Mouse (Mus musculus) neural tube, embryonic 13.5 days (tissue): ENCODE data around the gene Alyref2. TPM values are rescaled to one million over a fixed set of nuclear protein-coding genes. Genes with fewer than 3 reads are reported as not detected.

Experiments
- ATAC-seq: fragments of 200-750 bp; cut with Nextera tagmentation; 2 replicates; pipeline ENCODE4 v1.8.0; 2017; ENCODE audit warnings: low read depth, mild to moderate bottlenecking, moderate TSS enrichment, moderate library complexity
- H3K27ac ChIP-seq: fragments of 300-500 bp; sonication (generic); replicated peaks from 2 replicates; pipeline ENCODE4 v1.5.1; 2015; ENCODE audit warnings: moderate library complexity, mild to moderate bottlenecking, inconsistent platforms
- H3K27me3 ChIP-seq: fragments of 300-500 bp; sonication (generic); 2 replicates; pipeline ENCODE4 v1.6.1; 2015; ENCODE audit warnings: mild to moderate bottlenecking, inconsistent platforms
- H3K36me3 ChIP-seq: fragments of 300-500 bp; sonication (generic); 2 replicates; pipeline ENCODE4 v1.6.1; 2015; ENCODE audit warnings: mild to moderate bottlenecking, inconsistent platforms
- H3K4me1 ChIP-seq: fragments of 300-500 bp; sonication (generic); replicated peaks from 2 replicates; pipeline ENCODE4 v1.6.1; 2015; ENCODE audit warnings: inconsistent platforms
- H3K4me2 ChIP-seq: fragments of 300-500 bp; sonication (generic); 2 replicates; pipeline ENCODE4 v1.6.1; 2015; ENCODE audit warnings: inconsistent platforms, mild to moderate bottlenecking, moderate library complexity
- H3K4me3 ChIP-seq: fragments of 300-500 bp; sonication (generic); 2 replicates; pipeline ENCODE4 v1.5.1; 2015; ENCODE audit warnings: mild to moderate bottlenecking, inconsistent platforms
- H3K9ac ChIP-seq: fragments of 300-500 bp; sonication (generic); 2 replicates; pipeline ENCODE4 v1.6.1; 2015; ENCODE audit warnings: moderate library complexity, mild to moderate bottlenecking, inconsistent platforms
- H3K9me3 ChIP-seq: fragments of 300-500 bp; sonication (generic); 2 replicates; pipeline ENCODE4 v1.6.1; 2016; ENCODE audit warnings: inconsistent platforms
- WGBS: fragments of 180-500 bp; shearing (Covaris S2); methylation state at CpG from one replicate; pipeline ENCODE4 v1.1.7; 2015; 5-methylcytosine and 5-hydroxymethylcytosine counted together
- polyA plus RNA-seq: library from polyadenylated mRNA; unstranded; fragments of >200 nt; fragmentation: Nextera tagmentation; extraction: Ambion mirVana; gene quantifications from 2 replicates; pipeline ENCODE4 v1.2.1, GENCODE M21; 2015

Alyref2 gene
- polyA plus RNA-seq, 1 experiment from 2014 or later, result 28.6 TPM

- H3K9me3 ChIP-seq, result 0 out of 2 replicates have a peak, but pooled peaks cover 5% of the 10 kb centered on the region
- 0 out of 2 replicates have a peak, but pooled peaks cover 14% of the 10 kb centered on the region for H3K36me3 ChIP-seq
- peak overlapping the region; percentile 97 for H3K27ac ChIP-seq
- peak overlapping the region; percentile 51 for H3K4me3 ChIP-seq
- ATAC-seq, result peak; percentile 87
- no peaks in the 10 kb centered on the region for H3K27me3 ChIP-seq
- peak overlapping the region; percentile 62 for H3K4me2 ChIP-seq
- peak overlapping the region; percentile 77; the same call in 1 of the 2 replicates for H3K9ac ChIP-seq
- H3K4me1 ChIP-seq, result peaks cover 30% of the 10 kb centered on the region
- WGBS, result 1% methylated on average over 14 of the region's 14 CpGs
These were observed 659 bp upstream of the Alyref2 start for GRCm38 (mm10) chr1:171502388-171503249.

GRCm38 (mm10) chr1:171503592-171504291 is 464 bp downstream of the Alyref2 start:
- Histone ChIP-seq H3K4me3 (peak overlapping the region; percentile 51), H3K27ac (peak overlapping the region; percentile 97), H3K9me3 (0 out of 2 replicates have a peak, but pooled peaks cover 5% of the 10 kb centered on the region), H3K4me1 (peaks cover 30% of the 10 kb centered on the region), H3K9ac (peak overlapping the region; percentile 77), H3K27me3 (no peaks in the 10 kb centered on the region), H3K36me3 (0 out of 2 replicates have a peak, but pooled peaks cover 14% of the 10 kb centered on the region), H3K4me2 (peak overlapping the region; percentile 62)
- WGBS, result under 1% methylated on average over 53 of the region's 53 CpGs
- ATAC-seq, result peak; percentile 75

GRCm38 (mm10) chr1:171504586-171504985 is 1.3 kb downstream of the Alyref2 start:
- ATAC-seq, result no peak
- H3K4me3 ChIP-seq, result peak overlapping the region; percentile 51
- peak overlapping the region; percentile 62 for H3K4me2 ChIP-seq
- peaks cover 25% of the 10 kb centered on the region for H3K4me1 ChIP-seq
- H3K27me3 ChIP-seq, result no peaks in the 10 kb centered on the region
- 76% methylated on average over 4 of the region's 4 CpGs for WGBS
- 0 out of 2 replicates have a peak, but pooled peaks cover 14% of the 10 kb centered on the region for H3K36me3 ChIP-seq
- H3K9me3 ChIP-seq, result 0 out of 2 replicates have a peak, but pooled peaks cover 5% of the 10 kb centered on the region
- no peak overlapping the region for H3K27ac ChIP-seq
- peak overlapping the region; percentile 77; the same call in 1 of the 2 replicates for H3K9ac ChIP-seq

GRCm38 (mm10) chr1:171513234-171513633 is 10.0 kb downstream of the Alyref2 start:
- Histone ChIP-seq H3K4me1 (no peaks in the 10 kb centered on the region), H3K27me3 (no peaks in the 10 kb centered on the region), H3K9ac (no peak overlapping the region), H3K36me3 (no peaks in the 10 kb centered on the region), H3K4me3 (no peak overlapping the region), H3K27ac (no peak overlapping the region), H3K9me3 (no peaks in the 10 kb centered on the region), H3K4me2 (no peak overlapping the region)
- 89% methylated on average over 2 of the region's 2 CpGs for WGBS
- no peak for ATAC-seq

- H3K9ac ChIP-seq, result no peak overlapping the region
- no peak for ATAC-seq
- no peaks in the 10 kb centered on the region for H3K9me3 ChIP-seq
- no peaks in the 10 kb centered on the region for H3K4me1 ChIP-seq
- no peaks in the 10 kb centered on the region for H3K27me3 ChIP-seq
- 96% methylated on average over 1 of the region's 1 CpGs for WGBS
- H3K4me3 ChIP-seq, result no peak overlapping the region
- no peaks in the 10 kb centered on the region for H3K36me3 ChIP-seq
- no peak overlapping the region for H3K27ac ChIP-seq
- H3K4me2 ChIP-seq, result no peak overlapping the region
These were observed 10.5 kb downstream of the Alyref2 start for GRCm38 (mm10) chr1:171513760-171514159.

GRCm38 (mm10) chr1:171515039-171515438 is 11.8 kb downstream of the Alyref2 start:
- H3K9me3 ChIP-seq, result no peaks in the 10 kb centered on the region
- H3K9ac ChIP-seq, result no peak overlapping the region
- no peak overlapping the region for H3K4me3 ChIP-seq
- H3K4me2 ChIP-seq, result no peak overlapping the region
- no peaks in the 10 kb centered on the region for H3K36me3 ChIP-seq
- WGBS, result 50% methylated on average over 1 of the region's 1 CpGs
- no peak for ATAC-seq
- H3K4me1 ChIP-seq, result no peaks in the 10 kb centered on the region
- no peaks in the 10 kb centered on the region for H3K27me3 ChIP-seq
- H3K27ac ChIP-seq, result no peak overlapping the region

- no peak overlapping the region for H3K4me3 ChIP-seq
- H3K4me2 ChIP-seq, result no peak overlapping the region
- no peak for ATAC-seq
- H3K4me1 ChIP-seq, result no peaks in the 10 kb centered on the region
- no peaks in the 10 kb centered on the region for H3K36me3 ChIP-seq
- WGBS, result 84% methylated on average over 4 of the region's 4 CpGs
- H3K9me3 ChIP-seq, result no peaks in the 10 kb centered on the region
- H3K27me3 ChIP-seq, result no peaks in the 10 kb centered on the region
- no peak overlapping the region for H3K9ac ChIP-seq
- H3K27ac ChIP-seq, result no peak overlapping the region
These were observed 12.3 kb downstream of the Alyref2 start for GRCm38 (mm10) chr1:171515557-171515956.

GRCm38 (mm10) chr1:171531367-171531766 is 28.1 kb downstream of the Alyref2 start:
- Histone ChIP-seq H3K27ac (no peak overlapping the region), H3K9me3 (no peaks in the 10 kb centered on the region), H3K9ac (no peak overlapping the region), H3K4me3 (no peak overlapping the region), H3K27me3 (no peaks in the 10 kb centered on the region), H3K4me2 (no peak overlapping the region), H3K36me3 (no peaks in the 10 kb centered on the region), H3K4me1 (no peaks in the 10 kb centered on the region)
- no peak for ATAC-seq
- WGBS, result 92% methylated on average over 4 of the region's 4 CpGs

- WGBS, result 63% methylated on average over 2 of the region's 2 CpGs
These were observed 29.6 kb downstream of the Alyref2 start for GRCm38 (mm10) chr1:171532830-171533229.

GRCm38 (mm10) chr1:171534557-171534956 is 31.3 kb downstream of the Alyref2 start:
- Histone ChIP-seq H3K9me3 (peaks cover 6% of the 10 kb centered on the region; the same call in 1 of the 2 replicates), H3K27ac (no peak overlapping the region), H3K4me1 (no peaks in the 10 kb centered on the region), H3K4me3 (no peak overlapping the region), H3K4me2 (no peak overlapping the region), H3K27me3 (no peaks in the 10 kb centered on the region), H3K36me3 (no peaks in the 10 kb centered on the region), H3K9ac (no peak overlapping the region)
- no peak for ATAC-seq

More at GRCm38 (mm10) chr1:171532830-171533229, 29.6 kb downstream of the Alyref2 start:
- Histone ChIP-seq H3K9me3 (no peaks in the 10 kb centered on the region), H3K4me3 (no peak overlapping the region), H3K36me3 (no peaks in the 10 kb centered on the region), H3K9ac (no peak overlapping the region), H3K27ac (no peak overlapping the region), H3K4me2 (no peak overlapping the region), H3K27me3 (no peaks in the 10 kb centered on the region), H3K4me1 (no peaks in the 10 kb centered on the region)
- ATAC-seq, result no peak

GRCm38 (mm10) chr1:171535194-171535593 is 31.9 kb downstream of the Alyref2 start, which contains the start of gene Itln1:
Itln1 (minus strand) TSS chr1:171535294.
- H3K4me1 ChIP-seq, result no peaks in the 10 kb centered on the region
- WGBS, result 96% methylated on average over 1 of the region's 1 CpGs
- no peak for ATAC-seq
- no peak within 1 kb of the TSS for H3K9ac ChIP-seq
- no peak within 1 kb of the TSS for H3K27ac ChIP-seq
- H3K27me3 ChIP-seq, result no peaks in the 10 kb centered on the region
- no peaks in the 10 kb centered on the region for H3K36me3 ChIP-seq
- H3K4me3 ChIP-seq, result no peak within 1 kb of the TSS
- peaks cover 11% of the 10 kb centered on the region for H3K9me3 ChIP-seq
- no peak within 1 kb of the TSS for H3K4me2 ChIP-seq

- Histone ChIP-seq H3K27me3 (no peaks in the 10 kb centered on the region), H3K36me3 (no peaks in the 10 kb centered on the region), H3K9me3 (peaks cover 11% of the 10 kb centered on the region), H3K4me3 (no peak overlapping the region), H3K27ac (no peak overlapping the region), H3K4me1 (no peaks in the 10 kb centered on the region), H3K4me2 (no peak overlapping the region), H3K9ac (no peak overlapping the region)
- ATAC-seq, result no peak
- 82% methylated on average over 1 of the region's 1 CpGs for WGBS
These were observed 37.4 kb downstream of the Alyref2 start for GRCm38 (mm10) chr1:171540694-171541093.
